Mouse (Mus musculus) heart, adult 11 months (tissue): ENCODE measurements around the gene Ablim2.

Experiments
- DNase-seq: peaks from one replicate; pipeline ENCODE4 v3.0.0; 2022

Ablim2 gene

GRCm38 (mm10) chr5:35740716-35741115 is 17.0 kb upstream of the Ablim2 start:
- no peak for DNase-seq

- DNase-seq: peak; percentile 91
These were observed 16.4 kb upstream of the Ablim2 start for GRCm38 (mm10) chr5:35741225-35741820.

- DNase-seq: peak; percentile 98
These were observed 14.3 kb upstream of the Ablim2 start for GRCm38 (mm10) chr5:35743238-35743951.

GRCm38 (mm10) chr5:35743990-35744722 is 13.5 kb upstream of the Ablim2 start:
- no peak for DNase-seq

GRCm38 (mm10) chr5:35745406-35745805 is 12.3 kb upstream of the Ablim2 start:
- DNase-seq: peak; percentile 85

GRCm38 (mm10) chr5:35746910-35747309 is 10.8 kb upstream of the Ablim2 start:
- DNase-seq: peak; percentile 95

GRCm38 (mm10) chr5:35749416-35749815 is 8.3 kb upstream of the Ablim2 start:
- DNase-seq: no peak

- no peak for DNase-seq
These were observed 7.7 kb upstream of the Ablim2 start for GRCm38 (mm10) chr5:35750026-35750425.

- DNase-seq: no peak
These were observed 6.7 kb upstream of the Ablim2 start for GRCm38 (mm10) chr5:35751016-35751415.

GRCm38 (mm10) chr5:35755131-35755733 is 2.4 kb upstream of the Ablim2 start:
- peak; percentile 91 for DNase-seq

GRCm38 (mm10) chr5:35756020-35756419 is 1.7 kb upstream of the Ablim2 start:
- no peak for DNase-seq

GRCm38 (mm10) chr5:35756997-35757638 is 562 bp upstream of the Ablim2 start:
- peak; percentile 93 for DNase-seq

GRCm38 (mm10) chr5:35758081-35759053 is 687 bp downstream of the Ablim2 start:
- peak; percentile 93 for DNase-seq

GRCm38 (mm10) chr5:35761323-35761722 is 3.6 kb downstream of the Ablim2 start:
- DNase-seq: no peak

GRCm38 (mm10) chr5:35762388-35762787 is 4.7 kb downstream of the Ablim2 start:
- peak; percentile 96 for DNase-seq

GRCm38 (mm10) chr5:35762850-35763249 is 5.2 kb downstream of the Ablim2 start:
- peak; percentile 89 for DNase-seq

GRCm38 (mm10) chr5:35765909-35766308 is 8.2 kb downstream of the Ablim2 start:
- DNase-seq: peak; percentile 93

GRCm38 (mm10) chr5:35768525-35768924 is 10.8 kb downstream of the Ablim2 start:
- DNase-seq: no peak

- peak; percentile 95 for DNase-seq
These were observed 11.3 kb downstream of the Ablim2 start for GRCm38 (mm10) chr5:35768997-35769396.

- DNase-seq: no peak
These were observed 12.6 kb downstream of the Ablim2 start for GRCm38 (mm10) chr5:35770246-35770645.

- peak; percentile 96 for DNase-seq
These were observed 13.4 kb downstream of the Ablim2 start for GRCm38 (mm10) chr5:35770891-35771663.
